Mouse (Mus musculus) lung, adult 2 months (tissue): Measurements from ENCODE around the gene Nup210.

ENCODE experiments used
- CTCF ChIP-seq: fragments of 200-500 bp; IDR thresholded peaks from 2 replicates; pipeline ENCODE4 v1.5.1; 2011; ENCODE audit warnings: mild to moderate bottlenecking, low read length, control low read depth; ENCODE audit not compliant: insufficient read depth
- POLR2A ChIP-seq: fragments of 200-500 bp; IDR thresholded peaks from 2 replicates; pipeline ENCODE4 v1.6.1; 2011; ENCODE audit warnings: low read depth, mild to moderate bottlenecking, control low read depth, low read length, borderline replicate concordance; ENCODE audit errors: extremely low read depth

GRCm38 (mm10) chr6:91159047-91159446, 42.4 kb upstream of the Nup210 start:
- TF ChIP-seq POLR2A (no peak), CTCF (no peak)
